Mouse (Mus musculus): Measurements from ENCODE around the gene Gm48551.

Gm48551 gene

GRCm38 (mm10) chr10:81366477-81367206 is 17.6 kb upstream of the Gm48551 start:
- no peak for TF ChIP-seq GATA4 (IDR thresholded peaks at IDR 0.05; ENCODE audit: insufficient replicate concordance, low read length)

GRCm38 (mm10) chr10:81367207-81367495 is 17.1 kb upstream of the Gm48551 start:
- TF ChIP-seq GATA4 (IDR thresholded peaks at IDR 0.05; ENCODE audit: insufficient replicate concordance, low read length): no peak

DNA sequence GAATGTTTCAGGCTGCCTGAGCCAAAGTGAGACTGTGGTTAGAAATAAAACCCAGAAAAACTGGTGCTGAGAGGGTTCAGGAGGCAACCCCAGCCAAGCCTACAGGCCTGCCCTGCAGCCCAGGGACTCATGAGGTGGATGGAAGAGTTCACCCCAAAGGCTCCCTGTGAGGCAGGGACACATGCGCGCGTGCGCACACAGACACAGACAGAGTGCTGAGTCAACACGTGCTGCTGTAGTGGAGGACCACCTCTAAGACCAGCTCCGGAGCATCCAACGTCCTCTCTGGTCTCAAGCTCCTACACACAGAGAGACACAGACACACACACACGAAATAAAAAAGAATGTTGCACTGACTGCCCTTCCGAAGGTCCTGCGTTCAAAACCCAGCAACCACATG is 8.9 kb upstream of the Gm48551 start:
- no peak for TF ChIP-seq GATA4 (IDR thresholded peaks at IDR 0.05; ENCODE audit: insufficient replicate concordance, low read length)

DNA sequence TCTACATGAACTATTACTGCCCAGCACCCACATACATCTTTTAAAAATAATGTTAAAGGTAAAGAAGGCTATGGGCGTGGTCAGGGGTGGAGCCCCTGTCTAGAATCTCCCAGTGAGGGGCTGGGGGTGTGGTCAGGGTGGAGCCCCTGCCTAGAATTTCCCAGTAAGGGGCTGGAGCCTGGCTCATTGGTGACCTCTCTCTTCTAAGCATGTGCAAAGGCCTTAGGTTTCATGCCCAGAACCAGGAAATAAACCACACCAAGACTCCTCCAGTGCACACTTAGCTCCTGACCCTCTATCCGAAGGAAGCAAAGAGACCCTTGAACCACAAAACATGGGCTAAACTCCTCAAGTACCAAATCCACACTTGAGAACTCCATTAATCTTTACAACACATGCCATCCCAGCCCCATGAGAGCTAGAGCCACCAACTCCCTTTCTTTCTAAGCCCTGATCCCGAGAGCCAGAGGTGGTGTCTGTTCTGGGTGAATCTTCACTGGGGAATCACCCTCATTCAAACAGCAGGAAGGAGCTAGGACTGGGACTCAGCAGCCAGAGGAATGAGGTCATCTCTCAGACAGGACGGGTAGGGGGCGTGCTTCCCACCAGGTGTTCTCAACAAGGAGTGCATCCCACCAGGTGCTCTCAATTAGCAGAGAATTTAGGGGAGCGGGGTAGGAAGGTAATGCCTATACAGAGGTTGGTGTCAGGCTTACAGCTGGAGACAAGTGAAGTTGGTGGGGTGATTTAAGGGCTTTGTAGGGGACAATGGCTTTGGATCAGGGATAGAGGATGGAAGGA is 7.5 kb upstream of the Gm48551 start:
- TF ChIP-seq GATA4 (IDR thresholded peaks at IDR 0.05; ENCODE audit: insufficient replicate concordance, low read length): no peak

- no peak for TF ChIP-seq GATA4 (IDR thresholded peaks at IDR 0.05; ENCODE audit: insufficient replicate concordance, low read length)
These were observed 7.0 kb upstream of the Gm48551 start for GRCm38 (mm10) chr10:81377362-81377664.

DNA sequence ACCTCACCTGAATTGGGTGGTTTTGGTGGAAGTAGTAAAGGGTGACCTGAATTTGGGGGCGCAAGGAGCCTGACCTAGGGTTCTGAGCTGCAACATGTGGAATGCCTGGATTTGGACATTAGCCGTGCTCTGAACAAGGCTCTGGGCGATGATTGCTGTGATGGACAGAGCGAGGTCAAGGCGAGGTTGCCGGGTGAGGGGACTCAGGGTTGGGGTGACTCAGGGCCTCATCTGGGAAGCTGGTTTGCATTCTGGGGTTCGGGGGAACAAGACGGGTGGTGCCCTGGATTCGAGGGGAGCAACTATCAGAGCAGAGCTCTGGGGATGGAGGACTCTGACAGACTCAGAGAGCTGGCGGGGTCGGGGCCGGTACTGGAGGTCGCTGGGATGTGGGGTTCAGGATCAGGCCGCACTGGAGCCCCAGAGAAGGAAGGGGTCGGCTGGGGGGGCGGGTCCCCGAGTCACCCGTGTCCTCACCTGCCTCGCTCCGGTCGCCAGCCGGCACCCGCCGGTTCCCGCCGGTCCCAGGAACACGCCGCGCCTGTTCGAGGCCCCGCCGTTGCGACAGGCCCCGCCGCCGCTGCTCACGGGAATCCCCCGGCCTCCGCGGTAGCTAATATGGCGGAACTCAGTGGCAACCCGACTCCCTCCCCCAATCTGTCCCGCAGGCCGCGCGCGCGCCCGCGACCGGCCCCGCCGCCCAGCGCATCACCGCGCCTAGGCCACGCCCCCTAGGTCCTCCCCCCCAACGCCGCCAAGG is 6.3 kb upstream of the Gm48551 start, which contains the start of gene Fzr1:
Gene Fzr1, minus strand, starts transcription at position 724 of the 760 bp plus-strand sequence.
- 0 out of 2 replicates have a peak, but pooled peaks have one; percentile 45 for TF ChIP-seq GATA4 (IDR thresholded peaks at IDR 0.05; ENCODE audit: insufficient replicate concordance, low read length)

- peak; percentile 3; the same call in 1 of the 2 replicates for TF ChIP-seq GATA4 (IDR thresholded peaks at IDR 0.05; ENCODE audit: insufficient replicate concordance, low read length)
These were observed 5.6 kb upstream of the Gm48551 start for GRCm38 (mm10) chr10:81378553-81379182.

DNA sequence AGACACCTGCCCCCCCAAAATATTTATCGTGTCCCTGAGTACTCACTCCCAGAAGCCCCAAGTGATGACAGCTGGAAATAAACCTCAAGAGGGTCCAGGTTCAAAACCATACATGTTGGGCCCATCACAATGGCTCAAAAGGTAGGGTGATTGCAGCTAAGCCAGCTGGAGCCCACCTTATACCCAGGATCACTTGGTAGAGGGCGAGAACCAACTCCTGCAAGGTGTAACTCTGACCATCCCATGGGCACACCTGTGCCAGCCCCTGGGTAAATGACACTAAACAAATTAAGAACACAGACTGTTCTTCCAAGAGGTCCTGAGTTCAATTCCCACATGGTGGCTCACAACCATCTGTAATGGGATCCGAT is 5.1 kb upstream of the Gm48551 start:
- TF ChIP-seq GATA4 (IDR thresholded peaks at IDR 0.05; ENCODE audit: insufficient replicate concordance, low read length): no peak

- no peak for TF ChIP-seq GATA4 (IDR thresholded peaks at IDR 0.05; ENCODE audit: insufficient replicate concordance, low read length)
These were observed 4.4 kb upstream of the Gm48551 start for GRCm38 (mm10) chr10:81379809-81380378.

GRCm38 (mm10) chr10:81382039-81382438 is 2.2 kb upstream of the Gm48551 start:
- TF ChIP-seq GATA4 (IDR thresholded peaks at IDR 0.05; ENCODE audit: insufficient replicate concordance, low read length): no peak

DNA sequence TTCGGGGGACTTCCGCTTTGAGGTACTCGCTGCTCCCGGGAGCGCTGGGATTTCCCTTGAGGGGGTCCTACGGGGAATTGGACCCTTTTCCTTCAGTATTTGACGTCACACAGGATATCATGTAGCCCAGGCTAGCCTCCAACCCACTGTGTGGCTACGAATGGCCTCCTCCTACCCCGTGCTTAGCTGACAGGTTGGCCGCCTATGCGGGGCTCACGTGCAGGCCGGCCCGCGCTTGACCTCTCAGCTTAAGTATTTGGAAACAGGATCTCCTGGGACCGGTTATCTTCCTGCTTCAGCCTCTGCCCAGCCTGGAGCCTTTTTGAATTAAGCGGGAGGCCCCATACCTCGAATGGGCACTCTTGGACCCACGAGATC is 328 bp downstream of the Gm48551 start:
- TF ChIP-seq GATA4 (IDR thresholded peaks at IDR 0.05; ENCODE audit: insufficient replicate concordance, low read length): no peak

DNA sequence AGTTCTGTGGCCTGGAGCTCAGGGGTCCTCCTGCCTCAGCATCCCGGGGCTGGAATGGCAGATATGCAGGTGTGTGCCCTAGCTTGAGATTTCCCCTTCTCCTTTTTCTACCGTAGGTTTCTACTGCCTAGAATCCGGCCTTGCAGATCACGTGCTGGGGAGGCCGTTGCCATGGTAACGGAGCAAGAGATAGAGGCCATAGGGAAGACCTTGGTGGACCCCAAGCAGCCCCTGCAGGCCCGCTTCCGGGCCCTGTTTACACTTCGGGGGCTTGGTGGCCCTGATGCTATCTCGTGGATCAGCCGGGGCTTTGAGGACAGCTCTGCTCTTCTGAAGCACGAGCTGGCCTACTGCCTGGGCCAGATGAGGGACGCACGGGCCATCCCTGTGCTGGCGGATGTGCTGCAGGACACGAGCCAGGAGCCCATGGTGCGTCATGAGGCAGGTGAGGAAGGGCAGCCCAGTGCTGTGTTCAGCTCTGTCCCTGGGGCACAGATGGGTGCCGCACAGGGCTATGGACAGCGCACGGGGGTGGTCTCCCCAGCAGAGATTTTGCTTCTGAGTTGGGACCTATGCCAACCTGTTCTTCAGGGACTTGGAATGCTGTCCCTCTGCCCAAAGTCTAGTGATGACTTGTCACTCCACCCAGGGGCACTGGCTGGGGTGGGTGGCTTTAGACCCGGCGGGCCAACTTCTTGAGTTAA is 1.5 kb downstream of the Gm48551 start:
- no peak for TF ChIP-seq GATA4 (IDR thresholded peaks at IDR 0.05; ENCODE audit: insufficient replicate concordance, low read length)

GRCm38 (mm10) chr10:81387716-81388115 is 3.5 kb downstream of the Gm48551 start:
- TF ChIP-seq GATA4 (IDR thresholded peaks at IDR 0.05; ENCODE audit: insufficient replicate concordance, low read length): no peak

DNA sequence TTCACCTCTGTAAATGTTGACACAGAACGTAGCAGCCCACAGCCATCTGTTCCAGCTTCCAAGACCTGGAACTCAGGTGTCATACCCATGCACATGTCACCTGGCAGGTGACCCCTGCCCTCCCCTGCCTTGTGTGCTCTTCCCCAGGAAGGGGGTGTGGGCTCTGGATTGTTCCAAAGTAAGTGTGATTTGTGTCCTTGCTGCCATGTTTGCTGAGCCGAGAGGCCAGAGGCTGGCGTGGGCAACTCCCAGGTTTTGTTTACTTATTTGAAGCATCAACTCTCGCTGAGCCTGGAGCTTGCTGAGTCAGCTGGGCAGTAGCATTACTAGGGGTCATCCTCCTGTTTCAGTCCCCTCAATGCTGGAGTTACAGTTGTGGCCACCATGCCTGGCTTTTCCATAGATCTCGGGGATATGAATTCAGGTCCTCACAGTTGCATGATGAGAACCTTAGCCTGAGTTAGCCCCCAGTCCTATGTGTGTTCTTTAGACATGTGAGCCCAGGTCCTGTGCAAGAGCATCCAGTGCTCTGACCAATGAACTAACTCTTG is 4.3 kb downstream of the Gm48551 start, which contains the start of gene Gm48552:
Gene Gm48552, plus strand, starts transcription at position 501 of the 551 bp plus-strand sequence.
- TF ChIP-seq GATA4 (IDR thresholded peaks at IDR 0.05; ENCODE audit: insufficient replicate concordance, low read length): no peak

All from liver, adult (tissue).